Mouse (Mus musculus) lung, adult 2 months (tissue): Measurements from ENCODE around the gene Rpl23.

Source experiments
- CTCF ChIP-seq: fragments of 200-500 bp; IDR thresholded peaks from 2 replicates; pipeline ENCODE4 v1.5.1; 2011; ENCODE audit warnings: mild to moderate bottlenecking, low read length, control low read depth; ENCODE audit not compliant: insufficient read depth
- POLR2A ChIP-seq: fragments of 200-500 bp; IDR thresholded peaks from 2 replicates; pipeline ENCODE4 v1.6.1; 2011; ENCODE audit warnings: low read depth, mild to moderate bottlenecking, control low read depth, low read length, borderline replicate concordance; ENCODE audit errors: extremely low read depth

DNA sequence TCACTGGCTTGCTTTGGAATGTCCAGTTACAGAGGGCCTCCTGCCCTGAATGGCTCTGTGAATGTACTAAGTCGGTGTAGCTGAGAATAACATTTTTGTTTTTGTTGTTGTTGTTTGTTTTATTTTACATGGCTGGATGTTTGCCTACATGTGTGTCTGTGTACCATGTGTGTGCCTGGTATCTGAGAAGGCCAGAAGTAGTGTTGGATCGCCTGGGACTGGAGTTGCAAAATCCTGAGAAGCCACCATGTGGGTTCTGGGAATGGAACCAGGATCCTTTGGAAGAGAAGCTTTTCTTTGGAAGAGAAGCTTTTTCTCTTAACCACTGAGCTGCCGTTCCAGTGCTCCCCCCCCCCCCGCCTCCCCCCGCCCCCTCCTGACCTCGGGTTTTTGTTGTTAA lies 20.3 kb upstream of the Rpl23 start:
- TF ChIP-seq CTCF (no peak), POLR2A (no peak)
